Mouse (Mus musculus) frontal cortex, postnatal 25 days (tissue): ENCODE data around the gene Arhgef3.

Experiments used
- DNase-seq, 2 experiments: peaks; one replicate each; pipeline ENCODE4 v3.0.0; 2022; ENCODE audit warnings: low spot score in 2 of 2

The Arhgef3 gene

DNA sequence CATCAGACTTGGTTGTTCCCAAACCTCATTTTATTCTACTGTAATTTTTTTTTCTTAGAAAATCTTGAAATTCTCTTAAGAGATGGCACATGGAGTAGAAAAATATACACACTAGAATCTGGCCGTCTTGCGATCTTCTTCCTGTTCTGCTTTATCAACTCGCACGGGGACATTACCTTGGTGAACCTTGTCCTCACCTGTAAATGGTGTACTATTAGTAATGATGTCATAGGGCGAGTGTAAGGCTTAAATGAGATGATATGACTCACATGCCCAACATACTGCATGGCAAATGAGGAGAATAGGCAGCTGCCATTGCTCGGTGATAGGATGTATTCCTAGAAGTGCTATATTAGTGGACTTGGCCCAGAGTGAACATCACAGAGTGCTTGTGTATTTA lies 49.9 kb downstream of the Arhgef3 start:
- DNase-seq = no peak

DNA sequence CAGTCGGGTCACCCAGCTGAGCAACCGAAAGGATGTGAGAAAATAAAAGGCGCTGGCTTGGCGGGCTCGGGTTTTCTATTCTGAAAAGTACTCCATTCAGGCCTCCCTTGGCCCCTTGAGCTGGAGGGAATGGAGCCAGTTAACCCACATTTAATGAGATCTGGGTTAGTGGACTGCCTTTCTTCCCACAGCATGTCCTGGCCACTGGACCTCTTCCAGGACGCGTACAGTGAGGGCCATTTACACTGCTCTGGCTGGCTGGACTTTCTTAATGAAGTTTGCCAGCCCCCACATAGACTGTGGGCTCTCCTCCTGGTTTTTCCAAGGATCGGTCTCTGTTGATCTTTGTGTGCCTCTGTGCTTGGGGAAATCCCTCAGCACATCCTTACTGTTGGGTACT lies 52.1 kb downstream of the Arhgef3 start:
- DNase-seq = peak in 1 of 2 experiments; percentile 14

- no peak for DNase-seq
Observed at GRCm38 (mm10) chr14:27167177-27167576, 52.5 kb downstream of the Arhgef3 start.

DNA sequence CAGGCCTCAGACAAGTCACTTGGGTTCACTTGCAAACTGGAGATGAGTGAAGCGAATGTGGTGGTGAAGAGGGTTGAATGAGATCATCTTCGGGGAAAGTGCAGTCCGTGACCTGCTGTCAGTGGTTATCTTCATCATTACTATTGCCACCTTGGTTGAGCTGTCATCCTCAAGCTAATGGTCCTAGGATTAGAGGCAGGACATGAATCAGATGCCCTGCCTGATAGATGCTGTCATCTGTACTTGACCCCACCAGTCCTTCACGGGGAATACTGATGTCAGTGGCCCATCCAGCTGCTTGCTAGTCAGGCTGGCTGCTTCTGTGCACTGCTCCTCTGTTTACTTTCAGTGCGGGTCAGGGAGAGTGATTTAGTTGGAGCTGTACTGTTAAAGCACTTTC lies 53.7 kb downstream of the Arhgef3 start:
- DNase-seq = no peak

- no peak for DNase-seq
Observed at GRCm38 (mm10) chr14:27169287-27169686, 54.6 kb downstream of the Arhgef3 start.

GRCm38 (mm10) chr14:27170421-27170820 lies 55.7 kb downstream of the Arhgef3 start:
- no peak for DNase-seq

DNA sequence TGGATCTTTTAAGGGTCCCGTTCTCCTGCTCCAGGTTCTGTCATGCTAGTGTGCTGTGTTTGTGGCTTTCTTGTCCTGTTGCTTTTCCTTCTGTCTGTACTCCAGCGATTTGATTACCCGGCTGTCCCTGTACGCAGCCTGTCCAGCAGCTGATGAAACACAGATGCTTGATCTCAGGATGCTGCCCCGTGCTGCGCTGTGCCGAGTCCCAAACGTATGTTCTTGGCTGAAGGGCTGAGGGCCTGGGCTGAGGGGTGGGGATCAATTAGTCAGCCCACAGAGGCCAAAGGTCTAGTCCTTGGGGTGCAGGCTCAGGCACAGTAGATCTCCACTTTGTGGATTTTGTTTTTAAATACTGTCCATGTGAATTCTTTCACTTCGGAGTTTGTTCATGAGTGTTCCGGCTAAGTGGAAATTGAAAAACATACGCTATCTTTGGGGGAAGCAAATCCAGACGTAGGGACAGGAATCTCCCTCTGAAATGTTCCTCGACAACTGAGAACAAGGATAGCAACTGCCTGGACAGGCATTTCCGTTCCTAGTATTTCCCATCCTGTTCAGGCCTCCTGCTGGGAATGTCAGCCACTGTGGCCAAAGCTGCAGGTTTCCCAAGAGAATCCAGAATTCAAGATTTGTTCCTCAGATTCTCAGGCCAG lies 56.6 kb downstream of the Arhgef3 start:
- DNase-seq = no peak

DNA sequence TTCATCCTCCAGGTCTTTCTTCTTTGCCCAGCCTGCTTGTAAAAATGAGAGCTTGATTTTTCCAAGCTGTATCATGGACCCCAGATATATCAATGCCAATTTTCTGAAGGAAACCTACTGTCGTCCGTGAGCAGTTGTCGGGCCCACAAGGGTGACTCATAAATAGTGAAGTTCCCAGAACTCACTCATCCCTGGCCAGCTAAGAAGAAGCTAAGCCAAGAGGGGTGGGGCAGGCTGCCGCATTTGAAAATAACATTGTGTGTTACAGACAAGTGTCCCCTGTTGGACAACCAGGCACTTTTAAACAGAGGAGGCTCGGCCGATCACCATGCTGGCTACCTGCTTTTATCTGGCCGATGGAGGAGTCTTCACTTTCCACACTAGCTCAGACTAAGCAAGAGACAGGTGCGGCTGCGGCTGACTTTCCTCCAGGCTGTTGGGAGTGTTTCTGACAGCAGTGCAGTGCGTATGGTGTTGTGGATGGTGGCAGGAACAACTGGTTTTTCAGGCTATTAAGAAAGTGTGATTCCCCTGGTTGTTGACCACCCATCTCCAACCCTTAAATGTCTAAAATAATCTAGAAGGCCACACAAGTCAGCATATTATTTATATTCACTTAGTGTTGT lies 58.6 kb downstream of the Arhgef3 start:
- DNase-seq = no peak

DNA sequence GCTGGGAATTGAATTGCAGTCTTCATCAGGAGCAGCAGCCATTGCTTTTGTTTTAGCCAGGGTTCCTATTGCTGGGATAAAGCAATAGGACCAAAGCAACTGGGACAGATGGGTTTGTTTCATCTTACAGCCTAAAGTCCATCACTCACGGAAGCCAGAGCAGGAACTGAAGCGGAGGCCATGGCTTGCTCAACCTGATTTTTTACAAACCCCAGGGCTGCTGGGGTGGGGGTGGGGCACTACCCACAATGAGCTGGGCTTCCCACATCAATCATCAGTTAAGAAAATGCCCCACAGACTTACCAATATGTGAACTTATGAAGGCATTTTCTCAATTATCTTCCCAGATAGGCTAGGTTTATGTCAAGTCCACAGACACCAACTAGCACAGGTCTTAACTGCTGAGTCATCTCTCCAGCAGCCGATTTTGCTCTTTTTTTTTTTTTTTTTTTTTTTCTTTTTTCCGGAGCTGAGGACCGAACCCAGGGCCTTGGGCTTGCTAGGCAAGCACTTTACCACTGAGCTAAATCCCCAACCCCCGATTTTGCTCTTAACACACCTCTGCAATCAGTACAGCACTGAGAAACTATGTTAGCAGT lies 59.6 kb downstream of the Arhgef3 start:
- DNase-seq = no peak

DNA sequence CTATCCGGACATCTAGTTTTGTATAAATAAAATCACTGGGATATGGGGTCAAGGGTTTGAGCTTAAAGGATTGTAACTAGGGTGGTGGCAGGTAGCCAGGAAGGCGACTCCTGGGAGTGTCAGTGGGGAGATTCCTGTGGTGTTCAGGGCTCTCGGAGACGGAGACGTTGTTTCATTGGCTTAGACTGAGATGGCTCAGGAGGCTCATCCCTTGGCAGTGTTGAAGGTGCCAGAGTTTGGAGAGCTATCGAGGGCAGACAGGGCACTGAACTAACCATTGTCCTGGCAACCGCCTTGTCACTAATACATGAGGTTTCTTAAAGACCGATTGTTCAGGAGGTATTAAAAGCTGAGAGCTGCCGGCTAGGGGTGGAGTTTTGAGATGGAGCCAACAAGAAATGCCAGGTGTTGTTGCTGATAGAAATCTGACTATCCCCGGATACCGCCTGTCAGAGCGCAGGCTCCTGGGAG lies 60.2 kb downstream of the Arhgef3 start:
- DNase-seq = no peak

DNA sequence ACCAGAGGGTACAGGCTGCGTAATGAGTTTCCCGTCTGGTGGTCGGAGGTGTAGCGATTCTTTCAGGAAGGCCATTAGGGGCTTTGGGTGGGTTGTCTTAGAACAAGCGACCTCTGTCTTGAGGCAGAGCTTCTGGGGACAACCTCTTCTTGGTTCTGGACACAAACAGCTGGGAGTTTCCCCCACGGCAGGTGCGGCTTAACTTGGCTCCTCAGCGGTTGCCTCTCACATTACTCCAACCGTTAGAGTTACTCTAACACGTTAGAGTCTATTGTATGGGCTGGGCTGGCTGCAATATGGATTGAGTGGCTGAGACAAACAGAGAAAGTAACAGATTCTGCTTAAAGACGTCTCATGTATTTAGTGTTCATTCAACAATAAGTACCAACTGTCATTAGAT lies 60.6 kb downstream of the Arhgef3 start:
- no peak for DNase-seq

GRCm38 (mm10) chr14:27177800-27178559 lies 63.3 kb downstream of the Arhgef3 start:
- no peak for DNase-seq

GRCm38 (mm10) chr14:27178560-27178920 lies 63.8 kb downstream of the Arhgef3 start:
- no peak for DNase-seq

DNA sequence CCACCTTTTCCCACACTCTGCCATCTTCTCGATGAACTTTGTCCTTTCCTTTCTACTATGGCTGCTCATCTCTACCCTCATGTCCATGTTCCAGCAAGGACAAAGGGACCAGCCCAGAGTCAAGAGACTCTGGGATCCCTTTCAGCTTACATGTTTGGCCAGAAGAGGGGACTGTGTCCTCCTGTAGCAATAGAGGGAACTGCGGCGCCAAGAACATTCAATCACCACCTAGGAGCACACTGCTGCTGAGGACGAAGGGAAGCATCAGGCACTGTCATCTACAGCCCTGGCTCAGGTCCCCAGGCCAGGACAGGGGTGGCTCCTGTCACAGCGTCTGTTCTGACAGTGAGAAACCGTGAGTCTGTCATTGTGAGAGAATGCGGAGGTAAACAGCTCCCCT lies 65.1 kb downstream of the Arhgef3 start:
- DNase-seq = no peak

GRCm38 (mm10) chr14:27182059-27182458 lies 67.4 kb downstream of the Arhgef3 start:
- no peak for DNase-seq

- no peak for DNase-seq
Observed at GRCm38 (mm10) chr14:27182646-27183438, 68.1 kb downstream of the Arhgef3 start.

- peak; percentile 48 to 79 for DNase-seq
Observed at GRCm38 (mm10) chr14:27183501-27184230, 69.0 kb downstream of the Arhgef3 start.

- no peak for DNase-seq
Observed at GRCm38 (mm10) chr14:27185902-27186301, 71.2 kb downstream of the Arhgef3 start.

GRCm38 (mm10) chr14:27186596-27186995 lies 71.9 kb downstream of the Arhgef3 start:
- DNase-seq = no peak

DNA sequence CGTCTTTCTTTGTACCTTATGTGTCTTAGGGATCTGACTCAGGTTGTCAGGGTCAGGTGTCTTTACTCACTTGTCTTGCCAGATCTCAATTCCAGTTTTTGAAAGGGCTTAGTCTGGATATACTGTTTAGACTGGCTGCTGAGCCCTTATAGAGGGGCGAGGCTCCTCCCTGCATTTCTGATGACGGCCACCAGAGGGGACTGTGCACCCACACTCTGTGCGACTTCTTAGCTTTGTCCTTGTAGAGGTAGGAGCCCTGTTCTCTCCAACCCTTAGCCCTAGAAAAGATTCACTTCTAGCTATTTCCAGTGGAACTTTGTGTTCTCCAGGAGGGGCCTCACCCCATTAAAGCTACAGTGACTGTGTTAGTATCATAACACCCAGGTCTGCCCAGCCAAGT lies 72.3 kb downstream of the Arhgef3 start:
- DNase-seq = peak; percentile 83 to 84

GRCm38 (mm10) chr14:27187885-27188284 lies 73.2 kb downstream of the Arhgef3 start:
- DNase-seq = no peak
